Mouse (Mus musculus): ENCODE data around the gene Cyb561d2. TPM values are rescaled to one million over a fixed set of nuclear protein-coding genes. Genes with fewer than 3 reads are reported as not detected.

The Cyb561d2 gene
- total and polyA plus RNA-seq, 3 experiments, result 37.8 to 38.1 TPM; not detected in 1

DNA sequence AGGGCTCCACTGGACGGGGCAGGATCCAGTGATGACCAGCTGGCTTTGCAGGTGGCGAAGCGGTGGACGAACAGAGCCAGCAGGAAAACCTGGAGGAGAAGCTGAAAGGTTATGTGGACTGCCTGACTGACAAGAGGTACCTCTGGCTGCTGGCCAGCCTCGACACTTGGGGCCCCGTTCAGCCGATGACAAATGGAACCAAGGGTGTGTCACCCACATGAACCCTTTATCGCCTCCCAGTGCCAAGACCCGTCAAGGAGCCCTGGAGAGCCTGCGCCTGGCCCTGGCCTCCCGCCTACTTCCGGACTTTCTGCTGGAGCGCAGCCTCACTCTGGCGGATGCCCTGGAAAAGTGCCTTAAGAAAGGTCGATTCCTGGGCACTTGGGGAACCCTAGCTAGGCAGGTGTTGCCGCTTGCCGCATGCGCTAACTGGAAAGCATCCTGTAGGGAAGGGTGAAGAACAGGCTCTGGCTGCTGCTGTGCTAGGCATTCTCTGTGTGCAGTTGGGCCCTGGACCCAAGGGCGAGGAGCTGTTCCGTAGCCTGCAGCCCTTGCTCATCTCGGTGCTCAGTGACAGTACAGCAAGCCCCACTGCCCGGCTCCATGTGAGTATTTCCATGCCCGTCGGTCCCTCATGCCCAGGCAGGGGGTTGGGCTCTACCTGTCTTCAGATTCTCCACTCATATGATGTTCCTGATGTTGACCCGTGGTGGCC lies 48.2 kb upstream of the Cyb561d2 start (continued):
- TF ChIP-seq SIN3A (IDR thresholded peaks at IDR 0.05; ENCODE audit: low read length), result peak; percentile 92
- 0 out of 2 replicates have a peak, but pooled peaks have one; percentile 68 for TF ChIP-seq MAZ (IDR thresholded peaks at IDR 0.05; ENCODE audit: low read depth, low read length)
- peak; percentile 78 for TF ChIP-seq POLR2AphosphoS2 (IDR thresholded peaks at IDR 0.05; ENCODE audit: low read length)
- no peak for TF ChIP-seq TAL1 (IDR thresholded peaks at IDR 0.05; ENCODE audit: low read length)
- TF ChIP-seq GATA1 (IDR thresholded peaks at IDR 0.05; ENCODE audit: low read depth, low read length), result peak; percentile 42; the same call in 1 of the 2 replicates
- TF ChIP-seq MYC (IDR thresholded peaks at IDR 0.05; ENCODE audit: low read depth, low read length), result no peak
- peak; percentile 72 for TF ChIP-seq MAX (IDR thresholded peaks at IDR 0.05; ENCODE audit: low read length)
- no peak for TF ChIP-seq USF2 (IDR thresholded peaks at IDR 0.05; ENCODE audit: borderline replicate concordance in 1 of 2, insufficient read depth in 1 of 2, low read depth in 1 of 2, low read length in 2 of 2)
- TF ChIP-seq SMC3 (IDR thresholded peaks at IDR 0.05; ENCODE audit: low read depth, low read length), result no peak
- peak in 1 of 3 experiments; percentile 10; a peak in 1 of 6 replicates for TF ChIP-seq CTCF (IDR thresholded peaks at IDR 0.05 in 2 of 3, conservative IDR thresholded peaks at IDR 0.05 in 1 of 3; ENCODE audit: control insufficient read depth in 1 of 3, insufficient read depth in 1 of 3, low read depth in 2 of 3, low read length in 3 of 3, poor library complexity in 1 of 3, severe bottlenecking in 1 of 3)
- TF ChIP-seq EP300 (IDR thresholded peaks at IDR 0.05; ENCODE audit: low read depth in 1 of 2, low read length in 2 of 2), result peak; percentile 53 to 72; a peak in 3 of 4 replicates
- no peak for TF ChIP-seq TBP (IDR thresholded peaks at IDR 0.05; ENCODE audit: low read depth, low read length)
- peak; percentile 91 for TF ChIP-seq MXI1 (IDR thresholded peaks at IDR 0.05; ENCODE audit: low read depth, low read length)
- peak; percentile 41; the same call in 1 of the 2 replicates for TF ChIP-seq RCOR1 (IDR thresholded peaks at IDR 0.05; ENCODE audit: low read depth, low read length)
- no peak for TF ChIP-seq POLR2AphosphoS5 (IDR thresholded peaks at IDR 0.05; ENCODE audit: borderline replicate concordance, low read depth, low read length)
- TF ChIP-seq CHD2 (IDR thresholded peaks at IDR 0.05; ENCODE audit: low read length), result no peak
- TF ChIP-seq HCFC1 (IDR thresholded peaks at IDR 0.05; ENCODE audit: low read depth, low read length), result no peak; the same call in 1 of the 2 replicates

DNA sequence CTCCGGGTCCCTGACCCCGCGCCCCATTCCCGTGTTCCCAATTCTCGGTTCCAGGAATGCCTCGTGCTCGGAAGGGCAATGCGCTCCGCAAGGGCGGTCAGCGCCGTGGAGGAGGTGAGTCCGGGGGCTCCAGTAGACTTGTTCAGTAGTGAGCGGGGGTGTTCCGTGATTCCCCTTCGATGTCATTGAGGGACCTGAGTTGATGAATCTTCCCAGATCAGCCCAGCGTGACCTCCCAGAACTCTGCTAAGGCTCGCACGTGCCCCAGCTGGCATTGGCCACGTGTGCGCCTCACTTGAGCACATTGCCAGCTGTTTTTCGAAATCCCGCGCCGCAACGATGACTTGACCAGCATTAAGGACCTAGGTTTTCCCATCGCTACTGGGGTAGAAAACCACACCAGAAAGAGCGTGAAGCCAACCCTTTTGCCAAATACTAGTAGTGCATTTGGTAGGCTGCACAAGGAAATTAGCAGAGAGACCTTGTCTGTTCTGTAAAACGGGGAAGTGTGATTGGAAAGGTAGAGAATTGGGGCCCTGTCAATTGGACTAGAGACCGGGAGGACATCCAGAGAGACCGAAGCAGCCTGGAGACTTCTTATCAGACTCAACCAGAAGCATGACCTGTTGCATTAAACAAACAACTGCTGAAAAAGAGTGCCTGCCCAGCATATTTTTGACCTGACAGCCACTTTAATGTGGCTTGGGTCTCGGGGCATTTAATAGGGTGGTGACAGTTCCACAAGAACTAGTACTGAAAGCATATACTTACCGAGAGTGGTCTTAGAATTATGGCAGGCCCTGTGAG lies 46.0 kb upstream of the Cyb561d2 start:
- Histone ChIP-seq H3K27me3 (ENCODE audit: control insufficient read depth in 1 of 2, insufficient read depth in 2 of 2, low read length in 2 of 2) (no peaks in the 10 kb centered on the region), H3K36me3 (ENCODE audit: control insufficient read depth in 1 of 2, insufficient read depth in 2 of 2, low read length in 2 of 2) (peaks cover 5 to 27% of the 10 kb centered on the region in 2 experiments; a peak in 3 of 4 replicates), H3K9ac (ENCODE audit: control insufficient read depth, low read depth, low read length, poor library complexity, severe bottlenecking) (peak overlapping the region; percentile 99), H3K9me3 (replicated peaks; ENCODE audit: insufficient read depth, low read length) (no peaks in the 10 kb centered on the region), H3K4me1 (ENCODE audit: control insufficient read depth in 1 of 2, insufficient read depth in 2 of 2, low read length in 2 of 2) (peaks cover 16 to 26% of the 10 kb centered on the region in 2 experiments; a peak in 3 of 4 replicates), H3K79me2 (ENCODE audit: control insufficient read depth, insufficient read depth, low read length, poor library complexity) (peaks cover 40% of the 10 kb centered on the region), H3K4me3 (ENCODE audit: control insufficient read depth in 1 of 2, insufficient read depth in 1 of 2, low read depth in 2 of 2, low read length in 2 of 2) (peak overlapping the region; percentile 55 to 86), H3K27ac (ENCODE audit: control insufficient read depth, low read depth, low read length) (peak overlapping the region; percentile 99)
- DNase-seq (ENCODE audit: low read depth, low spot score), result peak; percentile 84
- TF ChIP-seq MAX (IDR thresholded peaks at IDR 0.05; ENCODE audit: low read length) (peak; percentile 97), GABPA (IDR thresholded peaks at IDR 0.05; ENCODE audit: low read depth, low read length) (no peak), EP300 (IDR thresholded peaks at IDR 0.05; ENCODE audit: low read depth in 1 of 2, low read length in 2 of 2) (peak; percentile 32 to 52; a peak in 2 of 4 replicates), MXI1 (IDR thresholded peaks at IDR 0.05; ENCODE audit: low read depth, low read length) (peak; percentile 97), TBP (IDR thresholded peaks at IDR 0.05; ENCODE audit: low read depth, low read length) (peak; percentile 26; the same call in 1 of the 2 replicates), TCF12 (IDR thresholded peaks at IDR 0.05; ENCODE audit: low read depth, low read length) (peak; percentile 71; the same call in 1 of the 2 replicates), POLR2A (IDR thresholded peaks at IDR 0.05; ENCODE audit: control insufficient read depth in 1 of 2, insufficient read depth in 1 of 2, low read depth in 1 of 2, low read length in 2 of 2, poor library complexity in 1 of 2) (peak in 1 of 2 experiments; percentile 82; a peak in 2 of 4 replicates), JUND (IDR thresholded peaks at IDR 0.05; ENCODE audit: low read depth, low read length) (no peak), GATA1 (IDR thresholded peaks at IDR 0.05; ENCODE audit: low read depth, low read length) (peak; percentile 71), ETS1 (IDR thresholded peaks at IDR 0.05; ENCODE audit: low read depth, low read length) (peak; percentile 65; the same call in 1 of the 2 replicates), MEF2A (IDR thresholded peaks at IDR 0.05; ENCODE audit: extremely low read depth, insufficient replicate concordance, low read depth, low read length, poor library complexity, severe bottlenecking) (no peak), MYB (IDR thresholded peaks at IDR 0.05; ENCODE audit: low read depth, low read length) (no peak), KAT2A (conservative IDR thresholded peaks at IDR 0.05; ENCODE audit: low read depth, low read length) (peak; percentile 34; the same call in 1 of the 2 replicates), POLR2AphosphoS5 (IDR thresholded peaks at IDR 0.05; ENCODE audit: borderline replicate concordance, low read depth, low read length) (0 out of 2 replicates have a peak, but pooled peaks have one; percentile 9), MAFK (IDR thresholded peaks at IDR 0.05; ENCODE audit: borderline replicate concordance, low read depth, low read length) (0 out of 2 replicates have a peak, but pooled peaks have one; percentile 41), BHLHE40 (IDR thresholded peaks at IDR 0.05; ENCODE audit: borderline replicate concordance, low read depth, low read length) (peak; percentile 96), CHD1 (IDR thresholded peaks at IDR 0.05; ENCODE audit: low read depth, low read length) (peak; percentile 90; the same call in 1 of the 2 replicates), UBTF (IDR thresholded peaks at IDR 0.05; ENCODE audit: borderline replicate concordance, insufficient read depth, low read depth, low read length) (no peak), CTCF (IDR thresholded peaks at IDR 0.05 in 2 of 3, conservative IDR thresholded peaks at IDR 0.05 in 1 of 3; ENCODE audit: control insufficient read depth in 1 of 3, insufficient read depth in 1 of 3, low read depth in 2 of 3, low read length in 3 of 3, poor library complexity in 1 of 3, severe bottlenecking in 1 of 3) (no peak)

All from MEL (cell line).